Mouse (Mus musculus): ENCODE data around the gene Gucd1. TPM values are rescaled to one million over a fixed set of nuclear protein-coding genes. Genes with fewer than 3 reads are reported as not detected.

Gucd1 gene
- polyA plus RNA-seq, 1 experiment: 87.2 TPM

DNA sequence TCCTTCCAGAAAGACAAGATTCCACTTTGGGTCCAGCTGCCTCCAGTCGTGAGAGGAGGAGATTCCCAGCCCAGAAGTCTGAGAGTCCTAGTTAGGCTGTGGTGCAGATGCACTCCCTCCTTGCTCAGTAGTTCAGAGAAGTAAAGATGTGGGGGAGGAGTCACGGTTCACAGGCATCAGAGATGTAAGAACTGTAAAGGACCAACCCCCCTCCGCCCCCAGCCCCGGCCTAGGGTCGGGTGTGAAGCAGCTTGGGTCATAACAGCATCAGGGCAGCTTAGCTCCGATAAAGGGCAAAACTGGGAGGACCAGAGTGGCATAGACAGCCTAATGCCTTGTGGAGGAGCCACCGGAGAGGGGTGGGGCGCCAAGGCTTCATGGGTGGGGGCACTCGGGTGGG is 201.3 kb downstream of the Gucd1 start:
- DNase-seq (ENCODE audit: low read depth in 1 of 2, low spot score in 2 of 2): peak in 1 of 2 experiments; percentile 28
- peaks cover 36% of the 10 kb centered on the region; the same call in 1 of the 2 replicates for H3K4me1 ChIP-seq (ENCODE audit: control insufficient read depth, insufficient read depth, insufficient read length)
- H3K27me3 ChIP-seq (ENCODE audit: control insufficient read depth, insufficient read depth, low read length): peaks cover 4% of the 10 kb centered on the region; the same call in 1 of the 2 replicates
- no peak overlapping the region for H3K27ac ChIP-seq (ENCODE audit: insufficient read depth, low read length)
- no peaks in the 10 kb centered on the region for H3K36me3 ChIP-seq (ENCODE audit: control insufficient read depth, insufficient read depth, low read length)
- WGBS: 5% methylated on average over 9 of the region's 9 CpGs
- TF ChIP-seq CTCF (IDR thresholded peaks at IDR 0.05; ENCODE audit: extremely low read depth, insufficient read depth, insufficient read length, insufficient replicate concordance) (no peak), POLR2A (IDR thresholded peaks at IDR 0.05; ENCODE audit: low read depth, low read length) (no peak)
- H3K4me3 ChIP-seq (ENCODE audit: extremely low read depth, insufficient read depth, insufficient read length): peak overlapping the region; percentile 90

DNA sequence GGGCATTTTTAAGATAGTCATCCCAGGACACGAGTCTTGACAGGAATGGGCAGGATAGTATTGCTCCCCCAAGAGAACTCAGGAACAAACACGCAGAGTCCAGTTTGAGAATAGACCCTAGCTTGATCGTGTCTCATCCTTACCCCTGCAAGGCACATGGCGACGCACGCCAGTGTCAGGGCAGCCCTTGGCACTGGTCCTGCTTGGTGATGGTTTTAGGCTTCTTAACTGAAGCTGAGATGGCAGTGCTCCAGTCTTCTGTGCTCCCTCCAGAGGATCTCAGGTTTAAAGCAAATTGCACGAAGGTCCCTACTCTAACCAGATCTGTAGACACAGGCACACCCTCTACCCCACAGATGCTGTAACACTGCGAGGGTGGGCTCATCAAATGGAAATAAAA is 202.0 kb downstream of the Gucd1 start:
- no peak for TF ChIP-seq POLR2A (IDR thresholded peaks at IDR 0.05; ENCODE audit: low read depth, low read length)
- TF ChIP-seq CTCF (IDR thresholded peaks at IDR 0.05; ENCODE audit: extremely low read depth, insufficient read depth, insufficient read length, insufficient replicate concordance): no peak

DNA sequence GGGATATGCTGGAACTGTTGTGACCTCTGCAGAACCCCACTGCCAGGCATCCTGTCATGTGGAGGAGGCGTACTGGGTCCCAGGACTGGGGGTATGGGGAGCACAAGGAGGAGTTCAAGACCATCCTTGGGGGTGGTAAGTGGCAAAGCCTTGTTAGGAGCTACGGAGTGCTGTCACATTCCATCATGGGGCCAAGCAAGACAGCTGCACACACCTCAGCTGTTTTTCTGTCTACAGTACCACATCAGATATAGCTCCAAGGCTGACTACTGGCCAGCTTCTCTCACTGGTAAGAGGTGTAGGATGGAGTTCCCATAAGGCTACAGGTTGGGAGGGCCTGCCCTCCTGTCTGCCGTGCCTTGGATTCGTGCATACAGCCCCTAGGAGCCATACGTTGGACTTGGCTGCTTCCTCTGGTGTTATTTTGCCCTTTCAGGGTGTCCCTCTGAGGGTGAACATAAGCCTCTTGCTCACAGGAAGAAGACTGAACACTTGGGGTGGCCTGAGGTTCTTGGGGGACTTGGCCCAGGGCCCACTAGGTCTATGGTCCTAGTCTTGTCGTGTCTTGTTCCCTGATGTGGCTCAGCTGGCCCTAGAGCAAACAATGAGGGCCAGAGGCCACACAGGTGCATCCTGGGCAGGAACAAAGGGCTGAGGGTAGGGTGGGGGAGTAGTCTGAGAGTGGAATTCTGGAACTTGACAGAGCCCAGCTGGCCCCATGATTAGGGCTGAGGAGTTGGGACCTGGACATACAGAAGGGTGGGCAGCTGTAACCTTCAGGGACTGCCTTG is 203.4 kb downstream of the Gucd1 start:
- H3K4me1 ChIP-seq (ENCODE audit: control insufficient read depth, insufficient read depth, insufficient read length): peaks cover 21% of the 10 kb centered on the region; the same call in 1 of the 2 replicates
- TF ChIP-seq CTCF (IDR thresholded peaks at IDR 0.05; ENCODE audit: extremely low read depth, insufficient read depth, insufficient read length, insufficient replicate concordance) (no peak), POLR2A (IDR thresholded peaks at IDR 0.05; ENCODE audit: low read depth, low read length) (no peak)
- DNase-seq (ENCODE audit: low read depth in 1 of 2, low spot score in 2 of 2): no peak
- 54% methylated on average over 6 of the region's 6 CpGs for whole genome bisulfite sequencing
- no peak overlapping the region for H3K27ac ChIP-seq (ENCODE audit: insufficient read depth, low read length)
- H3K27me3 ChIP-seq (ENCODE audit: control insufficient read depth, insufficient read depth, low read length): peaks cover 4% of the 10 kb centered on the region; the same call in 1 of the 2 replicates
- no peak overlapping the region for H3K4me3 ChIP-seq (ENCODE audit: extremely low read depth, insufficient read depth, insufficient read length)
- peaks cover 7% of the 10 kb centered on the region; the same call in 1 of the 2 replicates for H3K36me3 ChIP-seq (ENCODE audit: control insufficient read depth, insufficient read depth, low read length)

More for the DNA sequence above, 202.0 kb downstream of the Gucd1 start:
- H3K36me3 ChIP-seq (ENCODE audit: control insufficient read depth, insufficient read depth, low read length): no peaks in the 10 kb centered on the region; the same call in 1 of the 2 replicates
- DNase-seq (ENCODE audit: low read depth in 1 of 2, low spot score in 2 of 2): no peak
- H3K4me3 ChIP-seq (ENCODE audit: extremely low read depth, insufficient read depth, insufficient read length): no peak overlapping the region
- WGBS: 81% methylated on average over 8 of the region's 8 CpGs
- H3K27ac ChIP-seq (ENCODE audit: insufficient read depth, low read length): no peak overlapping the region
- peaks cover 34% of the 10 kb centered on the region; the same call in 1 of the 2 replicates for H3K4me1 ChIP-seq (ENCODE audit: control insufficient read depth, insufficient read depth, insufficient read length)
- H3K27me3 ChIP-seq (ENCODE audit: control insufficient read depth, insufficient read depth, low read length): peaks cover 4% of the 10 kb centered on the region; the same call in 1 of the 2 replicates

DNA sequence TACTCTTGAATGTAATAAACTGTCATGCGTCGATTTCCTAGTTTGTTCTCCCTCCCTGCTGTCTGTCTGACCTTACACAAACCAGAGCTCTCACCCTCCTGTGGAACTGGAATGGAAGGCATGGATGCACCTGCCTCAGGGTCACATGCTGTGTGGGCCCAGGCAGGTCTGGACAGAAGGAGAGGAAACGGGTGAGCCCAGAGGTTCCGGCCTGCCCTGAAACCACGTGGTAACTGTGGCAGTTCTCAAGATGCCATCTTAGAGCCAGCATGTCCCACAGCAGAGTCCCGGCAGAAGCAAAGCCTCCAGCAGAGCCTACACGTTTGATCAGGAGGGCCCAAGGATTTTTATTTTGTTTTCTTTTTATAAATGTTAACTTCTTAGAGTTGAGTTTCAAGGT is 205.4 kb downstream of the Gucd1 start:
- no peak overlapping the region for H3K4me3 ChIP-seq (ENCODE audit: extremely low read depth, insufficient read depth, insufficient read length)
- H3K27me3 ChIP-seq (ENCODE audit: control insufficient read depth, insufficient read depth, low read length): peaks cover 4% of the 10 kb centered on the region; the same call in 1 of the 2 replicates
- 38% methylated on average over 7 of the region's 7 CpGs for WGBS
- no peak for TF ChIP-seq POLR2A (IDR thresholded peaks at IDR 0.05; ENCODE audit: low read depth, low read length)
- TF ChIP-seq CTCF (IDR thresholded peaks at IDR 0.05; ENCODE audit: extremely low read depth, insufficient read depth, insufficient read length, insufficient replicate concordance): no peak
- H3K27ac ChIP-seq (ENCODE audit: insufficient read depth, low read length): no peak overlapping the region
- H3K4me1 ChIP-seq (ENCODE audit: control insufficient read depth, insufficient read depth, insufficient read length): peaks cover 9% of the 10 kb centered on the region; the same call in 1 of the 2 replicates
- H3K36me3 ChIP-seq (ENCODE audit: control insufficient read depth, insufficient read depth, low read length): peaks cover 19% of the 10 kb centered on the region
- DNase-seq (ENCODE audit: low read depth in 1 of 2, low spot score in 2 of 2): no peak

DNA sequence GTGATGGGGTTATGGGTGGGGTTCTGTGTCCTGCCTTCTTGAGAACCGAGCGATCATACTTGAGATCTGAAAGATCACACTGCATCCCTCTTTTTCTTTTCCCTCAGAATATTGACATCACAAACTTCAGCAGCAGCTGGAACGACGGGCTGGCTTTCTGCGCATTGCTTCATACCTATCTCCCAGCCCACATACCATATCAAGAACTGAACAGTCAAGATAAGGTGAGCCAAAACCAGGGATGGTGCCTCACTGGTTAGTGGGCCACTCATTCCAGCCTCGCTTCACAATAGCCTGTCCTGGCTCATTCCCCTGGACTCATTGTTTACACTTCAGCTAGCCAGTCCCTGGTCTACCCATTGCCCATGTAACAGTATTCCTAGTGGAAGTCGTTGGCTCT is 210.6 kb downstream of the Gucd1 start:
- WGBS: 85% methylated on average over 7 of the region's 7 CpGs

DNA sequence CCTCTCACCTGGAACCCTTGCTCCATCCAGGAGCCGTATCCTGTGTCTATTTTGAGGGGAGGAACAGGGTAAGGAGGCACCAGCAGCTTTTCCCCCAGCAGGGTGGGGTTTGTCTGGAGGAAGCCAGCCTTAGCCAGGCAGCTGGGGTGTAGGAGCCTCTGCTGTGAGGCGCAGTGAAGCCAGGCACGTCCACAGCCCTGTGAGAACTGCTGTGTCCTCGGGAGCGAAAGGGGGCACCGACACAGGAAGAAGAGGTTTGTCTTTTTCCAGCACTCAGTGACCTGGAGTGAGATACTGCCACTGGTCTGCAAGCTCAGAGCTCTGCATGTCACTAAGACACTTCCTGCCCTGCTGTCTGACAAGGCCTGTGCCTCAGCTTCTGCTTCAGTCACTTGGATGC is 213.4 kb downstream of the Gucd1 start:
- H3K27me3 ChIP-seq (ENCODE audit: control insufficient read depth, insufficient read depth, low read length): no peaks in the 10 kb centered on the region
- peaks cover 19% of the 10 kb centered on the region for H3K36me3 ChIP-seq (ENCODE audit: control insufficient read depth, insufficient read depth, low read length)
- TF ChIP-seq POLR2A (IDR thresholded peaks at IDR 0.05; ENCODE audit: low read depth, low read length) (no peak), CTCF (IDR thresholded peaks at IDR 0.05; ENCODE audit: extremely low read depth, insufficient read depth, insufficient read length, insufficient replicate concordance) (no peak)
- peaks cover 27% of the 10 kb centered on the region; the same call in 1 of the 2 replicates for H3K4me1 ChIP-seq (ENCODE audit: control insufficient read depth, insufficient read depth, insufficient read length)
- peak in 1 of 2 experiments; percentile 25 for DNase-seq (ENCODE audit: low read depth in 1 of 2, low spot score in 2 of 2)
- 19% methylated on average over 6 of the region's 6 CpGs for WGBS
- peak overlapping the region; percentile 36 for H3K27ac ChIP-seq (ENCODE audit: insufficient read depth, low read length)
- no peak overlapping the region for H3K4me3 ChIP-seq (ENCODE audit: extremely low read depth, insufficient read depth, insufficient read length)

More for the DNA sequence above, 210.6 kb downstream of the Gucd1 start:
- H3K27me3 ChIP-seq (ENCODE audit: control insufficient read depth, insufficient read depth, low read length): no peaks in the 10 kb centered on the region
- no peak for DNase-seq (ENCODE audit: low read depth in 1 of 2, low spot score in 2 of 2)
- no peak overlapping the region for H3K4me3 ChIP-seq (ENCODE audit: extremely low read depth, insufficient read depth, insufficient read length)
- H3K4me1 ChIP-seq (ENCODE audit: control insufficient read depth, insufficient read depth, insufficient read length): peaks cover 20% of the 10 kb centered on the region; the same call in 1 of the 2 replicates
- no peak overlapping the region for H3K27ac ChIP-seq (ENCODE audit: insufficient read depth, low read length)
- TF ChIP-seq POLR2A (IDR thresholded peaks at IDR 0.05; ENCODE audit: low read depth, low read length) (no peak), CTCF (IDR thresholded peaks at IDR 0.05; ENCODE audit: extremely low read depth, insufficient read depth, insufficient read length, insufficient replicate concordance) (no peak)
- peaks cover 25% of the 10 kb centered on the region for H3K36me3 ChIP-seq (ENCODE audit: control insufficient read depth, insufficient read depth, low read length)

DNA sequence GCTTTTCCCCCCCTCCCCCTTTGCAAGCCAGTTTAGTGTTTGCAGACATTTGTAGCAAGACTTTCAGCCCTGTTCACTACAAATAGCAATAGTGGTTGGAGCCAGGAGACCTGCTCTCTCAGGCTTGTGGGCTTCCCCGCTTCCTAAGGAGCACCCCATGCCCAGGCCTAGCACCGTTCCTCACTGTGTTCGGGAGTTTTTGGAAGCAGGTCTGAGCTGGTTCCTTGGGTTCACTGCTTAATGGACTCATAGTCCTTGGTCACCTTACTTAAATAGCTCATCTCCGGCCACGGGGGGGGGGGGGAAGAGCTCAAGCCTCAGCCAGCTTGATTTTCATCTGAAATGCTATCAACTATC is 213.7 kb downstream of the Gucd1 start:
- Histone ChIP-seq H3K4me1 (ENCODE audit: control insufficient read depth, insufficient read depth, insufficient read length) (peaks cover 27% of the 10 kb centered on the region; the same call in 1 of the 2 replicates), H3K27ac (ENCODE audit: insufficient read depth, low read length) (peak overlapping the region; percentile 36), H3K36me3 (ENCODE audit: control insufficient read depth, insufficient read depth, low read length) (peaks cover 16% of the 10 kb centered on the region), H3K4me3 (ENCODE audit: extremely low read depth, insufficient read depth, insufficient read length) (no peak overlapping the region), H3K27me3 (ENCODE audit: control insufficient read depth, insufficient read depth, low read length) (no peaks in the 10 kb centered on the region)
- 80% methylated on average over 5 of the region's 5 CpGs for WGBS
- TF ChIP-seq POLR2A (IDR thresholded peaks at IDR 0.05; ENCODE audit: low read depth, low read length) (no peak), CTCF (IDR thresholded peaks at IDR 0.05; ENCODE audit: extremely low read depth, insufficient read depth, insufficient read length, insufficient replicate concordance) (no peak)
- DNase-seq (ENCODE audit: low read depth in 1 of 2, low spot score in 2 of 2): no peak
